Mouse (Mus musculus) heart, postnatal 14 days (tissue): ENCODE measurements at regions not wholly inside any gene's neighbourhood (a gene's known extent, or its start where the extent isn't known, plus 50 kb on each side); places are given as distances from the start of the nearest gene placed in this dataset.
"Not testable (repeated sequence)": the region's sequence is repeated elsewhere in the genome, so short reads cannot be mapped to it uniquely, and the experiment has no call there.

Experiments used
- DNase-seq, 2 experiments: peaks; one replicate each; pipeline ENCODE4 v3.0.0; 2021 to 2022
- intact Hi-C: fragments of 180-260 bp; cut with DNase I; formaldehyde crosslinking; loops from one replicate; pipeline ENCODE4 v1.15.1; 2025

- intact Hi-C loops = no loop called here
- no peak for DNase-seq
Measured at GRCm38 (mm10) chr8:42442786-42443185, 698.5 kb downstream of the Triml1 start.

GRCm38 (mm10) chr8:42402632-42403031 is 738.7 kb downstream of the Triml1 start:
- intact Hi-C loops = no loop called here

GRCm38 (mm10) chr8:42396886-42397285 is 744.4 kb downstream of the Triml1 start:
- DNase-seq = no peak
- intact Hi-C loops = no loop called here

More at GRCm38 (mm10) chr8:42402632-42403031, 738.7 kb downstream of the Triml1 start:
- no peak for DNase-seq

- DNase-seq = no peak
- intact Hi-C loops = no loop called here
Measured at GRCm38 (mm10) chr8:42388816-42389215, 752.5 kb downstream of the Triml1 start.

- intact Hi-C loops = no loop called here
- DNase-seq = no peak
Measured at GRCm38 (mm10) chr8:42348073-42348603, 793.1 kb downstream of the Triml1 start.

- no peak for DNase-seq
- intact Hi-C loops = no loop called here
Measured at GRCm38 (mm10) chr8:42334708-42335107, 806.6 kb downstream of the Triml1 start.

- DNase-seq = no peak
- intact Hi-C loops = no loop called here
Measured at GRCm38 (mm10) chr8:42324663-42325062, 816.6 kb downstream of the Triml1 start.

- no peak for DNase-seq
Measured at GRCm38 (mm10) chr8:42322862-42323261, 818.4 kb downstream of the Triml1 start.

GRCm38 (mm10) chr8:42311060-42311459 is 830.2 kb downstream of the Triml1 start:
- no peak for DNase-seq
- intact Hi-C loops = no loop called here

More at GRCm38 (mm10) chr8:42322862-42323261, 818.4 kb downstream of the Triml1 start:
- intact Hi-C loops = no loop called here

GRCm38 (mm10) chr8:42291392-42291791 is 849.9 kb downstream of the Triml1 start:
- intact Hi-C loops = no loop called here
- no peak for DNase-seq

- DNase-seq = no peak
- intact Hi-C loops = no loop called here
Measured at GRCm38 (mm10) chr8:42282011-42282410, 859.3 kb downstream of the Triml1 start.

GRCm38 (mm10) chr8:42253358-42253757 is 836.5 kb upstream of the Frg1 start:
- no peak for DNase-seq
- intact Hi-C loops = no loop called here

GRCm38 (mm10) chr8:42242321-42242720 is 825.4 kb upstream of the Frg1 start:
- DNase-seq, intact Hi-C loops: not testable (repeated sequence)

GRCm38 (mm10) chr8:42219857-42220600 is 803.2 kb upstream of the Frg1 start:
- intact Hi-C loops = no loop called here
- DNase-seq = no peak

- intact Hi-C loops = no loop called here
Measured at GRCm38 (mm10) chr8:42210943-42211342, 794.1 kb upstream of the Frg1 start.

GRCm38 (mm10) chr8:42209989-42210388 is 793.1 kb upstream of the Frg1 start:
- DNase-seq = no peak
- intact Hi-C loops = no loop called here

More at GRCm38 (mm10) chr8:42210943-42211342, 794.1 kb upstream of the Frg1 start:
- no peak for DNase-seq

GRCm38 (mm10) chr8:42197257-42197656 is 780.4 kb upstream of the Frg1 start:
- intact Hi-C loops = no loop called here

GRCm38 (mm10) chr8:42193902-42194550 is 777.2 kb upstream of the Frg1 start:
- no peak for DNase-seq
- intact Hi-C loops = no loop called here

More at GRCm38 (mm10) chr8:42197257-42197656, 780.4 kb upstream of the Frg1 start:
- no peak for DNase-seq

GRCm38 (mm10) chr8:42187083-42187482 is 770.2 kb upstream of the Frg1 start:
- DNase-seq = no peak
- intact Hi-C loops = no loop called here

GRCm38 (mm10) chr8:42183288-42183878 is 766.5 kb upstream of the Frg1 start:
- DNase-seq = no peak
- intact Hi-C loops = no loop called here

GRCm38 (mm10) chr8:42162441-42162840 is 745.6 kb upstream of the Frg1 start:
- intact Hi-C loops = no loop called here
- DNase-seq = no peak
